Mouse (Mus musculus) brain, embryonic 14.5 days (tissue): ENCODE measurements at regions not wholly inside any gene's neighbourhood (a gene's known extent, or its start where the extent isn't known, plus 50 kb on each side); places are given as distances from the start of the nearest gene placed in this dataset.

Source experiments
- DNase-seq: peaks from one replicate; pipeline ENCODE4 v3.0.0-alpha.2; 2011; ENCODE audit warnings: low read depth
- CTCF ChIP-seq: fragments of 200-500 bp; IDR thresholded peaks from 2 replicates; pipeline ENCODE4 v1.5.1; 2012; ENCODE audit warnings: inconsistent platforms, mild to moderate bottlenecking, moderate library complexity, borderline replicate concordance; ENCODE audit not compliant: insufficient read depth, insufficient read length; ENCODE audit errors: extremely low read depth
- POLR2A ChIP-seq: fragments of 200-500 bp; IDR thresholded peaks from 2 replicates; pipeline ENCODE4 v1.6.1; 2012; ENCODE audit warnings: mild to moderate bottlenecking, inconsistent platforms, borderline replicate concordance; ENCODE audit not compliant: poor library complexity, insufficient read depth, insufficient read length, severe bottlenecking; ENCODE audit errors: extremely low read depth

GRCm38 (mm10) chr12:26534229-26535105, 65.5 kb downstream of the Cmpk2 start:
- TF ChIP-seq CTCF (no peak), POLR2A (no peak)

DNA sequence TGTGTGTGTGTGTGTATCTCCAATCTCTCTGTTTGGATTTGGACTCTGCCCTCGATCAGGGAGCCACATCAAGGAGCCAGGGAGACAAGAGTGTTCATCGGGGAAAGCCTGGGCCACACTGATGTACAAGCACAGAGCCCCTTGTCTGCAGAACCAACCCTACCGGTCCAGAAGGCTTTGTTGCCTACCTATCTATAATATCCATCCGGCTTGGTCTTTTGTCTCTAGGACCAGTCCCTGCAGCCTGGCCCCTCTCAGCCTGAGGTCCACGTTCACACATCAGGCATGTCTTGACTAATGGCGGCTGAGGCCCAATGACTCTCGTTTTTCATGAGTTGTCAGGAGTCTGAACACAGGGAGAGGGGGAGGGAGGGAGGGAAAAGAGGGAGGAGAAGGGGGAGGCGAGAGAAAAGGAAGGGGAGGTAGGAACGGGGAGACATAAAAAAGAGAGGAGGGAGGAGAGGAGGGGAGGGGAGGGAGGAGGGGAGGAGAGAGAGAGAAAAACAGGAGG, 64.7 kb downstream of the Cmpk2 start:
- no peak for TF ChIP-seq CTCF
- TF ChIP-seq POLR2A: no peak
- peak; percentile 92 for DNase-seq

More at GRCm38 (mm10) chr12:26534229-26535105, 65.5 kb downstream of the Cmpk2 start:
- DNase-seq: peak; percentile 90

DNA sequence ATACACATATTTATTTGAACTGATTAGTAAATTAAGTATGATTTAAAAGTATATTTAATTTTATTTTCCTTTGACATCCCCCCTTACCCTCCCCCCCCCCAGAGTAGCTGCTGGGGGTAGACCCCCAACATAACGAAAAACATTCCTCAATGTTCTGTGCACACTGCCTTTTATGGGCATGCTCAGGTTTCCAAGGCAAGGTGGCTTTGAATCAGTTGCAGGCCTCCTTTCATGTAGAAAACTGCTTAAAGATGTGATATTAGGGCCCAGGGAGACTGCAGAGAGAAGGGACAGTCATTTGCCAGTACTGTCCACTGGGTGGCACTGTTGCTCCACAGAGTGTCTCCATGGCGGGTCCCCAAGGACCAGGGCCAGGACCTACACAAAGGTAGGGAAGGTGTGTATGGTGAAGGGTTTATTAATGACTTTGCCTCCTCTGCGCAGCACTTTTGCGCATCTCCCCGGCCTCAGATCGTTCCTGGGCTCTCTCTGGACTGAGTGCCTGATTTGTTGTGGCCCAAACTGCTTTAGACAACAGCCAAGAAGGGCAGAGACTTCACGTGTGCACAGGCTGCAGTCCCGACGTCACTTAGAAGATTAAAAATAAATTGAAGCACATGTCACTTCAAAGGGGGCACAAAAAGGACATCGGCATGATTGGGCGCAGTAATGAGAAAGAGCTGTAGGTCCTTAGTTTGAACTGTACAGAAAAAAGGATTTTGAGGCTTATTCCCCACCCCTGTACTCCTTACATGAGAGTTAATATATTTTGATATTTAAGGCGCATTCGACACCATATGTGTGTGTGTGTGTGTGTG, 64.0 kb downstream of the Cmpk2 start:
- peak; percentile 96 for DNase-seq

GRCm38 (mm10) chr12:26532076-26532475, 63.1 kb downstream of the Cmpk2 start:
- no peak for DNase-seq
- no peak for TF ChIP-seq POLR2A

More for the DNA sequence above, 64.0 kb downstream of the Cmpk2 start:
- 0 out of 2 replicates have a peak, but pooled peaks have one; percentile 7 for TF ChIP-seq POLR2A
- peak; percentile 97 for TF ChIP-seq CTCF
